Mouse (Mus musculus) urinary bladder, postnatal 10 days (tissue): ENCODE measurements around the gene Mex3a.

Experiments
- DNase-seq: peaks from one replicate; pipeline ENCODE4 v3.0.0; 2022; ENCODE audit warnings: low spot score

The Mex3a gene

DNA sequence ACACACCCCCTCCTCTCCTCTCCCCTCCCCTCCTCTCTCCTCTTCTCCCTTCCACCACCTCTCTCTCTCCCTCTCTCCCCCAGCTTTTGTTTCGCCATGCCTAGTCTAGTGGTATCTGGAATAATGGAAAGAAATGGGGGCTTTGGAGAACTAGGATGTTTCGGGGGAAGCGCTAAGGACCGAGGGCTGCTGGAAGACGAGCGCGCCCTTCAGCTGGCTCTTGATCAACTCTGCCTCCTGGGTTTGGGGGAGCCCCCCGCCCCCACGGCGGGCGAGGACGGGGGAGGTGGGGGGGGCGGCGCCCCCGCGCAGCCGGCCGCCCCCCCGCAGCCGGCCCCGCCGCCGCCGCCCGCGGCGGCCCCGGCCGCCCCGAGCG, at the start of gene Mex3a:
TSS of gene Mex3a (plus strand) at position 97 of the 376 bp plus-strand sequence.
- DNase-seq = no peak

DNA sequence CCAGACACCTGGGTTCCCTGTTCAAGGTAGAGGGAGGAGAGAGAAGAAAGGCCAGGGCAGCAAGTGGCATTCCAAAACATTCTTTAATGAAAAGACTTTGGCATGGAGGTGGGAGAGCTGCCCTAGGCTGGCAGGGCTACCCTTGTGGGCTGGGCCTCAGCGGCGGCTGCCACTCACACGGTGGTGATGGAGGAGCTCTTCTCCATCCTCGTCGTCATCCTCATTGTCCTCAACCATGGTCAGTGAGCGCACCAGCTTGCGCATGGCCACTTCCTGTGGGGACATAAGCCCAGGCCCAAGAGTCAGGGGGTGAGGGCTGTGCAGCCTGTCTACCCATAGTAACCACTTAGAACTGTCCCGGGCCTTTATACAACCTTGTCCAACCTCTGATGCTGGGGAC, 49.1 kb upstream of the Mex3a start:
- DNase-seq = no peak

DNA sequence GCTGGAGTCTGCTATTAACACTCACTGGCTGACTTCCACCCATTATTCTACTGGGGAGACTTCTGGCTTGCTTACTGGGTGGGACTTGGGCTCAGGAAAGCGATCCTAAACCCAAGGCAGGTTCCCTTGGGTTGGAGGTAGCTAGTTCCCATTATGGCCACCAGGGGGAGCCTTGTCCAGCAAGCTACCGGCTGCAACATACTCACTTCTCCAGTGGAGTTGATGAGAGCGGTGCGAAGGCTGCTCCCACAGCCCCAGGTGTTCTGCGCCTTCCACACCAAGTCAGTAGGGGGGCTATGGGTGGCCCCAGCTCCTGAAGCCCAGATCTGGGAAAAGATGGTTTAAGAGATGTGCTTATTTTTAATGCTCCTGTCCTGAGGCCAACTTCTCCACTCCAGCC, 48.6 kb upstream of the Mex3a start:
- no peak for DNase-seq

- no peak for DNase-seq
Observed at GRCm38 (mm10) chr3:88484597-88485316, 47.4 kb upstream of the Mex3a start.

DNA sequence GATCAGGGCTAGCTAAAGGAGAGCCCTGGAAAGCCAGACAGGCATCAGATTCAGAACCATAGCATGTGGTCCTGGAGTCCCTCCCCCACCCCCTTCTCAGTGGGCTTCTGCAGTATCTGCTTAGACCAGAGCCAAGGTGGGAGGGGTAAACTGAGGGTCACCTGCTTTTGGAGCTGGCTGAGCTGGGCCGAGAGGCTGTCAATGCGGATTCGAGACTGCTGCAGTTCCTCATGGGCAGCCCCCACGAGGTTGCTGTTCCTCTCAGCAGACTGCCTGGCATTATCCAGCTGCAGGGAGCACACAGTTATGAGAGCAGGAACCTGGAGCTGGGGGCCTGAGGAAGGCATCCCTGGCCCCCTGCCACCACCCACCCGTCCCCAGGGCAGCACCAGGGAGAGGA, 46.2 kb upstream of the Mex3a start:
- DNase-seq = no peak

DNA sequence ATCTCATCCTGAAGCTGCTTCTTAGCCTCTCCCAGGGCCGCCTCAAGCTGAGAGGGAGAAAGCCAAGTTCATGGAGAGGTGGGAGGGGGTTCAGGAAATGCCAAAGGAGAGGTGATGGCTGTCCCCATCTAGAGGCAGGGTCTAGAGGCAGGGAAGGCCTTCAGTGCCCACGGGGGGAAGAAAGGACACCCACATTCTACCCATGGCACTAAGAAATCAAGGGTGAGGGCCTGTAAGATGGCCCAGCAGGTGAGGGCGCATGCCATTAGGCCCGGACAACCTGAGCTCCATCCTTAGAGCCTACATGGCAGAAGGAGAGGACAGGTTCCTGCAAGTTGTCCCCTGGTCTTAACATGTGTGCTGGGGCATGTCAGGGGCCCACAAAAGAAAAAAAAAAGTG, 45.3 kb upstream of the Mex3a start:
- DNase-seq = no peak

DNA sequence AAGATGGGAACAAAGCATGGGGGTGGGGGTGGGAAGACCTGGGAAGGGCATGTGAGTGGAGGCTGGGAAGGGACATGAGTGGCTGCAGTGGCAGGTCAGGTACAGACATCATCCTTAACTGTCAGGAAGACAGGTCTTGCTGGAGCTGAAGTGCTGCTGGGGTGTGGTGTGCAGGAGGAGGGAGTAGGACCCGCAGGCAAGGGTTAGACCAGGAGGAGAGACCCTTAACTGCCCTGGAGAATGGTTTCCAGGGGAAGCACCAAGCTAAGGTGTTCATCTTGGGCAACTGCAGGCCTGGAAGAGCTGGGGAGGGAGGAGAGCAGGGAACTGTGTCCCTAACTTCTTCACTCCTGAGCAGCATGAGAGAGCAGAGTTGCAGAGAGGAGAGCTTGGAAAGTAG, 44.8 kb upstream of the Mex3a start:
- no peak for DNase-seq

DNA sequence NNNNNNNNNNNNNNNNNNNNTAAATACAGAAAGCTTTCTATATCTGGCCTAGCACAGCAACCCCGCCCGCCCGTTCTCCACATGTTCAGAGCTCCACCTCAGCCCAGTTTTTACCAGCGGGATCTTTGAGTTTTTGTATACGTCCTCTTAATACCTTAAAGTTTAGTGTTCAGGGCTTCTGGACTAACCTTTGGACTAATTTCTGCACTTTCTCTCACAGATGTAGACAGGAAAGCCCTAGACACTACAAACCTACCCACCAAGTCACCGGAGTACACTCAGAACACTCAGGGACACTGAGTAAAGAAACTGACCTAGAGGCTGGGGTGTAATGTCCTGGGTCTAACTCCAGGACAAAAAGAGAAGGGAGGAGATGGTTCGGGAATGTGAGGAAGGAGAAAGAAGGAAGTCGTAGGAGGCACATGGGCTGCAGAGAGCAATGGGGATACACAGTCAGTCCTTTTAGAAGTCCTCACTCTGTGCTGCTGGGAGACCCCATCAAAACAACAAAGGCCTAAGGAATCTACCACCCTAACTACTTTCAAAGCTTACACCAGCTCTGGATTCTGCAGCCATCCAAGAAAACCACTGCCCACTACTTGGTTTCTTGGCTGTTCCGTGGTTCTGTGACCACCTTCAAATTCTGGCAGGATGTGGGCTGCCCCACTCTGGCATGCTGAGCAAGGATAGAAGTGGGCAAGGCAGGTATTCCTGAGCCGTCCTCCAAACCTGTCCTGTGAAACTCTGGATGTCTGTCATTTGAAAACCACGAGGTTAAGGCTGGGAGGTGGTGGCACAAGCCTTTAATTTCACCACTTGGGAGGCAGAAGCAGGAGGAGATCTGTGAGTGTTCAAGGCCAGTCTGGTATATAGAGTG, 38.3 kb upstream of the Mex3a start:
- DNase-seq = no peak

- DNase-seq = no peak
Observed at GRCm38 (mm10) chr3:88494836-88495628, 37.2 kb upstream of the Mex3a start.

DNA sequence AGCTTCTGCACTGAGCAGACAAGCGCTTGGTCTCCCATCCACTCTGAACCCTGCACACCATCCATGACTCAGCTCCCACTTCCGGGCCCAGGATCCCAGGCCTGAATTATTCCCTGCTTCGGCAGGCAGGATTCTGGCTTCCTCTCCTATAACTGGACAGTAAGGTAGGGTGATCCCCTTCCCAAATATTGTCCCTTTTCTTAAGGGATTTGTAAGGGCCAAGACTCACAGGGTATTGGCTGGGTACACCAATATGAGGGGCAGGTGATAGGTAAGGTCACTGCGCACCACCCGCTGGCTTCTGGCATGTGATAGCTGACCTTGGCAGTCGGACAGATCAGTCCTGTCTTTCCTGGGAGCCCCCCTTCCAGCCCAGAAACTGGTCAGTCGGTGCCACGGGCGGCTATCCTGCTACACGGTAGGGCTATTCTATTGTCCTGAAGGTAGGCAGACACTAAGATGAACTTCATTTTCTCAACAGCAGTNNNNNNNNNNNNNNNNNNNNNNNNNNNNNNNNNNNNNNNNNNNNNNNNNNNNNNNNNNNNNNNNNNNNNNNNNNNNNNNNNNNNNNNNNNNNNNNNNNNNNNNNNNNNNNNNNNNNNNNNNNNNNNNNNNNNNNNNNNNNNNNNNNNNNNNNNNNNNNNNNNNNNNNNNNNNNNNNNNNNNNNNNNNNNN, 36.3 kb upstream of the Mex3a start:
- no peak for DNase-seq

DNA sequence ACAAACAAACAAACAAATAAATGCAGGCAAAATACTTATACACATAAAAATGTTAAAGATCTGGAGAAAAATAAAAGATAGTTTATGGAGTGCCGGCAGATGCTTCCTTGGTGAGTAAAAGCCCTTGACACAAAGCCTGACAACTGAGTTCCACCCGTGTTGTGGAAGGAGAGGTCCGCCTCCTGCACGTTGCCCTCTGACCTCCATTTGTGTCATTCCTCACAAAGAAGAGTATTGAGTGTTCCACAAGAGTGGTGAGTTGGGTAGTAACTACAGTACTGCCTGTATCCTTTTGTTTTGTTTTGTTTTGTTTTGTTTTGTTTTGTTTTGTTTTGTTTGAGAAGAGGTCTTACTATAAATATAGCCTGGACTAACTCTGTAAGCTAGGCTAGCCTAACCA, 32.6 kb upstream of the Mex3a start:
- no peak for DNase-seq

- DNase-seq = no peak
Observed at GRCm38 (mm10) chr3:88500087-88500486, 32.1 kb upstream of the Mex3a start.

GRCm38 (mm10) chr3:88500655-88501365, 31.4 kb upstream of the Mex3a start:
- no peak for DNase-seq

GRCm38 (mm10) chr3:88501366-88502030, 30.7 kb upstream of the Mex3a start:
- DNase-seq = no peak

- no peak for DNase-seq
Observed at GRCm38 (mm10) chr3:88502031-88502571, 30.1 kb upstream of the Mex3a start.

DNA sequence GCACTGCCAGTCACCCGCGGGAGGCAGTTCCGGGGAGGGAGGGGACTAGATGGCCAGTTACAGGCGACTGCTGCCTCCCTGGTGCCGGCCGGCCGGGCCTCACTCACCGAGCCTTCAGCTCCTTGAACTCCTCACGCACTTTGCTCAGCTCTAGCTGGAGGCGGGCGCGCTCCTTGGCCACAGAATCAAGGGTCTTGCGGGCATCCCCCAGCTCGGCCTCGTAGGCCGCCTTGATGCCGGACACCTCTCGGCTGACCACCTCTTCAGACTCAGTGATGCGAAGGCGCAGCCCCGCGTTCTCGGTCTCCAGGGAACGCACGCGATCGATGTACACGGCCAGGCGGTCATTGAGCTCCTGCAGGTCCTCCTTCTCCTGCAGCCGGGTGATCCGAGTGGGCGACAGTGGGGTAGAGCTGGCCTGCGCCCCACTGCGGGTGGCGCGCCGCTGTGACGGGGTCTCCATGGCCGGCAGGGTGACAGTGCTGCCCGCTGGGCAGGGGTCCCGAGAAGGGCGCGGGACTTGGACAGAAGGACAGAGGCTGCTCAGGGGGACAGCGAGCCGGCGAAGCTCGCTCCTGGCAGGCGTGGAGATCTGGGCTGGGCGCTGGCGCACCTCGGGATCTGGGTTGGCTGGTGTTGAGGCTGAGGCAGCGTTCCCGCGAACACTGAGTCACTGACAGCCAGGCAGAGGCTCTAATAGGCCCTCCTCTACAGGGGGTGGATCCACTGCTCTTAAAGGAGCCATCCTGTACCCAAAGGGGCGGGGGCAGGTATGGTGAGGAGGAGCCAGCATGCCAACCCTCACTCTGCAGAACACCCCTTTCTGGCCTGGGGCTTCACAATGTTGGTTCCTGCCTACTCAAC, 29.3 kb upstream of the Mex3a start:
- peak; percentile 69 for DNase-seq

DNA sequence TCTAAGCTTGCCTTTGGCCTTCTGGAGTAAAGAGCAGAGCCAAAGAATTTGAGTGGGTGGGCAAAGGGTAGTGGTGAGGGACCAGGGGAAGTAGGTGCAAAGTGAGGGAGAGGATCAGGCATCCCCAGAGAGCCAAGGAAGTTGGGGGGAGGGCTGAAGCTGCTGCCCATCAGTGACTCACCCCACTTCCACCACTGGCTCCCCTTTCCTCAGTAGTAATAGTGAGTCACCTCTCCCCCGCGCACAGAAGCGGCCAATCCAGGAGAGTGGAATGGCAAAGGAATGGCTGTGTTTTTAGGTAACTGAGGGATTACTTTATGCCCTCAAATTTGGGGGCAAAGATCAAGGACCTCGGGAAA, 28.7 kb upstream of the Mex3a start:
- no peak for DNase-seq

GRCm38 (mm10) chr3:88503881-88504746, 28.1 kb upstream of the Mex3a start:
- DNase-seq = no peak

DNA sequence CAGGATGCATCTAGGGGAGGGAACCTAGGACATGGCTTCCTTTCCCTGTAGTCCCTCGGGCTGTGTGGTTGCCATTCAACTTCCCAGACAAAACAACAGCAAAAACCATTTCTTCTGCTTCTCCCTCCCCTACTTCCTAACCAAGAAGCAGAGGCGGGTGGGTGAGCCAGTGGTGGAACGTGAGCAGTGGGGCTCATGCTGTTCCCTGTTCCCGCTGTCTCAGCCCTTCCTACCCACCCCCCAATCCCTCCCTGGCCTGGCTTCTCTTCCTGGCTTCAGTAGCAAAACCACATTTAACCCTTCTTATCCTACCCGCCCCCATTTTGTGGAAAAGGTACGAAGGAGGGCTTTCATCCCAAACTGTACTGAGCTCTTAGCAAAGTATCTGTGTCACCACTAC, 27.1 kb upstream of the Mex3a start:
- no peak for DNase-seq
